In the genomic region with DNA sequence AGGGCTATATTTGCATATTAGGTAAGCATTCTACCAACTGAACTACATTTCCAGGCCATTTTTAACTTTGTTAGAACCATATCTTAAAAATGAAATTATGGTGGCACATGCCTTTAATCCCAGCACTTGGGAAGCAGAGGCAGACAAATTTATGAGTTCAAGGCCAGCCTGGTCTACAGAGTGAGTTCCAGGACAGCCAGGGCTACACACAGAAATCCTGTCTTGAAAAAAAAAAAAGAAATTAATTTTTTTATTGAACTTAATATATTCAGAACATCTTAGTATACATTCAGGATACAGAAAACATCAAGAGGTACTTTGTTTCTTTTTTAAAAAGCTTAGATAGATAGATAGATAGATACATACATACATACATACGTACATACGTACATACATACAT, we compare ENCODE assay signal across 3 mouse cellular contexts. TPM values are rescaled to one million over a fixed set of nuclear protein-coding genes. Genes with fewer than 3 reads are reported as not detected.
"Had no signal": no experiment of that assay in that cellular context is flagged by ENCODE, and none has a peak within 500 bp of the region (broad histone marks: within the 10 kb centered on the region; RNA-seq: fewer than 3 reads in every experiment).

TSS of gene 4930590J08Rik (plus strand) at position 301 of the 400 bp plus-strand sequence.

RNA-seq across cellular contexts. Expression of gene 4930590J08Rik, which starts in this region (rescaled TPM):
- total RNA-seq: monocyte, adult 5-6 weeks had no signal
- polyA plus RNA-seq: liver, embryonic 13.5 days; liver, embryonic 16.5 days had no signal
